ENCODE assay signal across 35 mouse cellular contexts in genomic region chr5:144173648-144174047, GRCm38 (mm10). TPM values are rescaled to one million over a fixed set of nuclear protein-coding genes. Genes with fewer than 3 reads are reported as not detected.
"Had no signal": no experiment of that assay in that cellular context is flagged by ENCODE, and none has a peak within 500 bp of the region (broad histone marks: within the 10 kb centered on the region; RNA-seq: fewer than 3 reads in every experiment).

No protein-coding gene starts in this region.

- H3K4me2 ChIP-seq: heart, embryonic 12.5 days; heart, embryonic 13.5 days; heart, embryonic 15.5 days; hindbrain, embryonic 12.5 days; hindbrain, embryonic 13.5 days; hindbrain, embryonic 14.5 days; hindbrain, embryonic 15.5 days; intestine, embryonic 15.5 days; kidney, embryonic 15.5 days had no signal

- ATAC-seq: hindbrain, embryonic 16.5 days; hindbrain, postnatal 0 days; inflammation-experienced regulatory T-cells, adult 6 months; intestine, embryonic 15.5 days; intestine, embryonic 16.5 days; intestine, postnatal 0 days had no signal

- H3K9me3 ChIP-seq: heart, embryonic 12.5 days; heart, embryonic 13.5 days; heart, embryonic 15.5 days; hindbrain, embryonic 10.5 days; hindbrain, embryonic 12.5 days; hindbrain, embryonic 13.5 days; hindbrain, embryonic 15.5 days; intestine, embryonic 15.5 days; kidney, embryonic 15.5 days had no signal

- H3K27me3 ChIP-seq: heart, embryonic 12.5 days; heart, embryonic 13.5 days; heart, embryonic 15.5 days; hindbrain, embryonic 12.5 days; hindbrain, embryonic 13.5 days; hindbrain, embryonic 15.5 days; intestine, embryonic 15.5 days; kidney, embryonic 15.5 days had no signal

- H3K27ac ChIP-seq: heart, embryonic 13.5 days; heart, embryonic 15.5 days; hindbrain, embryonic 10.5 days; hindbrain, embryonic 12.5 days; hindbrain, embryonic 13.5 days; hindbrain, embryonic 14.5 days; hindbrain, embryonic 15.5 days; hindbrain, postnatal 0 days; intestine, embryonic 15.5 days; kidney, embryonic 15.5 days; kidney, postnatal 0 days; layer of hippocampus, adult 2 months; left cerebral cortex, adult 2 months had no signal

- H3K4me1 ChIP-seq: heart, embryonic 12.5 days; heart, embryonic 13.5 days; heart, embryonic 15.5 days; hindbrain, embryonic 10.5 days; hindbrain, embryonic 12.5 days; hindbrain, embryonic 13.5 days; hindbrain, embryonic 15.5 days had no signal

- DNase-seq: heart, postnatal 10 days; heart, postnatal 14 days; heart, postnatal 36 days; heart, postnatal 4 days; kidney, adult 11 months; kidney, adult 18-20 months; kidney, adult 2 months; kidney, adult 8-10 months; kidney, adult 9 months; kidney, postnatal 10 days; kidney, postnatal 14 days; kidney, postnatal 25 days; kidney, postnatal 36 days; kidney, postnatal 4 days; layer of hippocampus, adult 9-11 months; layer of hippocampus, postnatal 36 days had no signal

- H3K9ac ChIP-seq: heart, embryonic 12.5 days; heart, embryonic 13.5 days; heart, embryonic 15.5 days; hindbrain, embryonic 12.5 days; hindbrain, embryonic 13.5 days; hindbrain, embryonic 14.5 days; hindbrain, embryonic 15.5 days; intestine, embryonic 15.5 days; kidney, embryonic 15.5 days had no signal

- H3K4me3 ChIP-seq: heart, embryonic 12.5 days; heart, embryonic 13.5 days; heart, embryonic 15.5 days; hindbrain, embryonic 10.5 days; hindbrain, embryonic 12.5 days; hindbrain, embryonic 13.5 days; hindbrain, embryonic 15.5 days; intestine, embryonic 15.5 days; kidney, embryonic 15.5 days; layer of hippocampus, adult 2 months; left cerebral cortex, adult 2 months had no signal

RNA-seq across cellular contexts. Expression of gene Bhlha15, which starts 16.4 kb away (rescaled TPM):
- total RNA-seq: heart, postnatal 10 days; heart, postnatal 14 days; heart, postnatal 25 days; heart, postnatal 36 days had no signal
